Mouse (Mus musculus) olfactory bulb, adult 2 months (tissue): Measurements from ENCODE around the gene Capn13.

Experiments
- CTCF ChIP-seq: fragments of 200-500 bp; IDR thresholded peaks from 2 replicates; pipeline ENCODE4 v1.5.1; 2012; ENCODE audit warnings: low read depth, mild to moderate bottlenecking, low read length, moderate library complexity; ENCODE audit not compliant: insufficient read depth
- POLR2A ChIP-seq: fragments of 200-500 bp; IDR thresholded peaks from 2 replicates; pipeline ENCODE4 v1.6.1; 2012; ENCODE audit warnings: mild to moderate bottlenecking, low read depth, low read length, moderate library complexity; ENCODE audit not compliant: insufficient read depth

GRCm38 (mm10) chr17:73304086-73304812 lies 96.4 kb downstream of the Capn13 start:
- TF ChIP-seq CTCF, result no peak
- TF ChIP-seq POLR2A, result no peak
